ENCODE assay signal across 19 mouse cellular contexts in the genomic region with DNA sequence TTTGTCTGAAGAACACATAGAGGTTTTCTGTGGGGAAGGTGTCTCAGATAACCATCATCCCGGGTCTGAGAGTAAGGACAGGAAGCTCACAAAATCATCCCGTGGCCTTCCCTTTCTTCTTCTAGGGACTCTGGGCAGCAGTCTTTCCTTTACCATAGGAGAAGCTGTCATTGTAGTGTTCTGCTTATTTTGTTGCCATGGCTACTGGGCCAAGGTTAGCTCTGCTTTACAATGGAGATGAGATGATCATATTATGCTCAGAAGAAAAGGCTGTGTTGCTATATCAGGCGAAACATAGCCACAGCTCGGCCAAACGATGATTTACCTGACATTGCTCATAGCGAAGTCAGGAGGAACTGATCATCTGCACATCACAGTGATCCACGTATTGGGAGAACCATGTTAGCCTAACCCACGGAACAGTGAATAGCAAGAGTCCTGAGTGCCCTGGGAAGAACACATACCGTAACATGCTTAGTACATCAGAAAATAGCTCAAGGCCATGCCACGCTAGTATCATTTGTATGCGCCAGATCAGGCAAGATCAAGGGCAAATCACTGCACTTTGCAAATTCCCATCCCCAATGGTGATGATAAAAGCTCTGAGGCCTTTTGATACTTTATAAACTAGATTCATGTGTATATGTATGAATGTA.
DNase-seq lines count a peak whose midpoint lies in the region; ATAC-seq lines count a peak whose summit lies in the region.
"Had no signal": no experiment of that assay in that cellular context is flagged by ENCODE, and none has a peak within 500 bp of the region (broad histone marks: within the 10 kb centered on the region; RNA-seq: fewer than 3 reads in every experiment).

No protein-coding gene starts in this region.

- H3K36me3 ChIP-seq in hindbrain, embryonic 12.5 days: no peaks in the 10 kb centered on the region
- H3K36me3 ChIP-seq in hindbrain, embryonic 11.5 days (ENCODE audit: control insufficient read depth, insufficient read depth, low read length): no peaks in the 10 kb centered on the region
- no peaks in the 10 kb centered on the region for H3K36me3 ChIP-seq in hindbrain, embryonic 16.5 days (ENCODE audit: control insufficient read depth, insufficient read depth, low read length)
- no peaks in the 10 kb centered on the region for H3K36me3 ChIP-seq in midbrain, embryonic 16.5 days (ENCODE audit: control insufficient read depth, insufficient read depth, low read length)

- DNase-seq in hindbrain, embryonic 11.5 days (ENCODE audit: low spot score): no peak
- peak; percentile 34 to 62 for DNase-seq in right cerebral cortex, postnatal 10 days (ENCODE audit: low spot score in 2 of 2)
- DNase-seq in right cerebral cortex, adult 2 months (ENCODE audit: low spot score in 2 of 2): no peak
- DNase-seq in cerebellum, adult 9-11 months: no peak
- no peak for DNase-seq in ovary, adult 18-20 months (ENCODE audit: low spot score)
- DNase-seq: B cell, adult 2 months; cerebellum, adult 2 months; gastrocnemius, postnatal 25 days; kidney, adult 18-20 months; lung, adult 18-20 months; retina, postnatal 1 day; spleen, adult 18-20 months; thymus, postnatal 36 days had no signal

- peaks cover 4% of the 10 kb centered on the region; the same call in 1 of the 2 replicates for H3K4me1 ChIP-seq in hindbrain, embryonic 12.5 days
- H3K4me1 ChIP-seq in hindbrain, embryonic 11.5 days (replicated peaks; ENCODE audit: control insufficient read depth, insufficient read depth, low read length): no peaks in the 10 kb centered on the region
- H3K4me1 ChIP-seq in hindbrain, embryonic 16.5 days (ENCODE audit: control insufficient read depth, insufficient read depth, low read depth, low read length): no peaks in the 10 kb centered on the region
- H3K4me1 ChIP-seq in midbrain, embryonic 16.5 days (ENCODE audit: control insufficient read depth, insufficient read depth, low read length): peaks cover 5% of the 10 kb centered on the region; the same call in 1 of the 2 replicates
- H3K4me1 ChIP-seq: megakaryocyte, embryonic 14.5 days had no signal

- H3K4me3 ChIP-seq in hindbrain, embryonic 12.5 days: no peak overlapping the region
- no peak overlapping the region for H3K4me3 ChIP-seq in hindbrain, embryonic 11.5 days (ENCODE audit: low read depth, low read length)
- no peak overlapping the region for H3K4me3 ChIP-seq in hindbrain, embryonic 16.5 days (ENCODE audit: low read length)
- H3K4me3 ChIP-seq in midbrain, embryonic 16.5 days (ENCODE audit: low read depth, low read length): no peak overlapping the region
- H3K4me3 ChIP-seq: megakaryocyte, embryonic 14.5 days had no signal

- H3K27me3 ChIP-seq in hindbrain, embryonic 12.5 days: no peaks in the 10 kb centered on the region
- H3K27me3 ChIP-seq in hindbrain, embryonic 11.5 days (ENCODE audit: control insufficient read depth, insufficient read depth, low read length): no peaks in the 10 kb centered on the region
- H3K27me3 ChIP-seq in hindbrain, embryonic 16.5 days (replicated peaks; ENCODE audit: control insufficient read depth, insufficient read depth, low read length): no peaks in the 10 kb centered on the region
- no peaks in the 10 kb centered on the region for H3K27me3 ChIP-seq in midbrain, embryonic 16.5 days (ENCODE audit: control insufficient read depth, insufficient read depth, low read depth, low read length)
- H3K27me3 ChIP-seq: megakaryocyte, embryonic 14.5 days had no signal

- H3K27ac ChIP-seq in hindbrain, embryonic 12.5 days: peak overlapping the region; percentile 32; the same call in 1 of the 2 replicates
- H3K27ac ChIP-seq in hindbrain, embryonic 11.5 days (ENCODE audit: low read depth, low read length): no peak overlapping the region
- H3K27ac ChIP-seq in hindbrain, embryonic 16.5 days (ENCODE audit: low read depth, low read length): no peak overlapping the region
- peak overlapping the region; percentile 60 for H3K27ac ChIP-seq in midbrain, embryonic 16.5 days (ENCODE audit: low read length)
- H3K27ac ChIP-seq: kidney, postnatal 0 days had no signal

- H3K4me2 ChIP-seq in hindbrain, embryonic 12.5 days (replicated peaks): no peak overlapping the region
- H3K4me2 ChIP-seq in hindbrain, embryonic 11.5 days (replicated peaks; ENCODE audit: low read depth, low read length): no peak overlapping the region
- H3K4me2 ChIP-seq in hindbrain, embryonic 16.5 days (ENCODE audit: low read length): no peak overlapping the region
- no peak overlapping the region for H3K4me2 ChIP-seq in midbrain, embryonic 16.5 days (ENCODE audit: low read length)
- H3K4me2 ChIP-seq: liver, embryonic 11.5 days had no signal

- no peaks in the 10 kb centered on the region for H3K9me3 ChIP-seq in hindbrain, embryonic 12.5 days (replicated peaks)
- no peaks in the 10 kb centered on the region for H3K9me3 ChIP-seq in hindbrain, embryonic 11.5 days (ENCODE audit: control insufficient read depth, low read length)
- H3K9me3 ChIP-seq in hindbrain, embryonic 16.5 days (ENCODE audit: control insufficient read depth, low read length): no peaks in the 10 kb centered on the region
- no peaks in the 10 kb centered on the region for H3K9me3 ChIP-seq in midbrain, embryonic 16.5 days (replicated peaks; ENCODE audit: control insufficient read depth, low read length, poor library complexity, severe bottlenecking)

- WGBS in hindbrain, embryonic 12.5 days: 72% methylated on average over 11 of the region's 11 CpGs
- WGBS in hindbrain, embryonic 11.5 days: 80% methylated on average over 11 of the region's 11 CpGs
- 66% methylated on average over 11 of the region's 11 CpGs for WGBS in hindbrain, embryonic 16.5 days
- 45% methylated on average over 11 of the region's 11 CpGs for WGBS in midbrain, embryonic 16.5 days

- no peak overlapping the region for H3K9ac ChIP-seq in hindbrain, embryonic 12.5 days
- H3K9ac ChIP-seq in hindbrain, embryonic 11.5 days (ENCODE audit: low read depth, low read length): no peak overlapping the region
- H3K9ac ChIP-seq in hindbrain, embryonic 16.5 days (ENCODE audit: low read depth, low read length): no peak overlapping the region
- no peak overlapping the region for H3K9ac ChIP-seq in midbrain, embryonic 16.5 days (ENCODE audit: low read depth, low read length)

- no peak for ATAC-seq in hindbrain, embryonic 12.5 days (ENCODE audit: low FRiP score)
- no peak for ATAC-seq in hindbrain, embryonic 11.5 days (ENCODE audit: low FRiP score)
- ATAC-seq in hindbrain, embryonic 16.5 days: peak; percentile 76
- peak; percentile 84 for ATAC-seq in midbrain, embryonic 16.5 days

Comparison
In these comparisons a context has a peak if more than half of its experiments do, and no peak if none do; other contexts are left out.
1. ATAC-seq: peak in hindbrain, embryonic 16.5 days (single experiment) and midbrain, embryonic 16.5 days (single experiment); none in hindbrain, embryonic 12.5 days (single experiment) and hindbrain, embryonic 11.5 days (single experiment).
2. H3K27ac ChIP-seq: peak in hindbrain, embryonic 12.5 days (single experiment) and midbrain, embryonic 16.5 days (single experiment); none in hindbrain, embryonic 11.5 days (single experiment) and hindbrain, embryonic 16.5 days (single experiment).
3. DNase-seq: peak in right cerebral cortex, postnatal 10 days (2 of 2); none in hindbrain, embryonic 11.5 days (single experiment), right cerebral cortex, adult 2 months (0 of 2), cerebellum, adult 9-11 months (single experiment) and ovary, adult 18-20 months (single experiment).